ENCODE assay signal across 7 mouse cellular contexts in genomic region chr7:16990006-16990744, GRCm38 (mm10). TPM values are rescaled to one million over a fixed set of nuclear protein-coding genes. Genes with fewer than 3 reads are reported as not detected.
DNase-seq lines count a peak whose midpoint lies in the region; ATAC-seq and TF ChIP-seq lines count a peak whose summit lies in the region.

No protein-coding gene starts in this region.

- no peak for TF ChIP-seq CTCF in small intestine, adult 2 months (IDR thresholded peaks at IDR 0.05; ENCODE audit: extremely low read depth, insufficient read length, insufficient replicate concordance, low read depth, low read length)

- no peaks in the 10 kb centered on the region for H3K9me3 ChIP-seq in neural tube, embryonic 11.5 days (ENCODE audit: control insufficient read depth, low read length)
- peaks cover 6% of the 10 kb centered on the region; the same call in 1 of the 2 replicates for H3K9me3 ChIP-seq in forebrain, embryonic 10.5 days
- no peaks in the 10 kb centered on the region; the same call in 1 of the 2 replicates for H3K9me3 ChIP-seq in limb, embryonic 11.5 days (ENCODE audit: control insufficient read depth, low read length)

- H3K4me3 ChIP-seq in neural tube, embryonic 11.5 days (ENCODE audit: low read depth, low read length) = no peak overlapping the region
- H3K4me3 ChIP-seq in forebrain, embryonic 10.5 days = peak overlapping the region; percentile 19; the same call in 1 of the 2 replicates
- H3K4me3 ChIP-seq in limb, embryonic 11.5 days (ENCODE audit: low read depth, low read length) = no peak overlapping the region
- H3K4me3 ChIP-seq in small intestine, adult 2 months (ENCODE audit: low read depth, low read length) = no peak overlapping the region

- TF ChIP-seq POLR2A in small intestine, adult 2 months (IDR thresholded peaks at IDR 0.05; ENCODE audit: low read depth, low read length) = no peak

- H3K27ac ChIP-seq in neural tube, embryonic 11.5 days (ENCODE audit: low read depth, low read length) = 0 out of 2 replicates have a peak overlapping the region, but pooled peaks have one; percentile 34
- peak overlapping the region; percentile 85 for H3K27ac ChIP-seq in forebrain, embryonic 10.5 days
- H3K27ac ChIP-seq in limb, embryonic 11.5 days (replicated peaks; ENCODE audit: low read depth, low read length) = 0 out of 2 replicates have a peak overlapping the region, but pooled peaks have one; percentile 26
- H3K27ac ChIP-seq in small intestine, adult 2 months (ENCODE audit: insufficient read depth, low read depth, low read length) = 0 out of 2 replicates have a peak overlapping the region, but pooled peaks have one; percentile 40

- H3K36me3 ChIP-seq in neural tube, embryonic 11.5 days (ENCODE audit: control insufficient read depth, insufficient read depth, low read length) = no peaks in the 10 kb centered on the region
- H3K36me3 ChIP-seq in forebrain, embryonic 10.5 days (replicated peaks) = peaks cover 11% of the 10 kb centered on the region
- H3K36me3 ChIP-seq in limb, embryonic 11.5 days (ENCODE audit: control insufficient read depth, insufficient read depth, low read length) = no peaks in the 10 kb centered on the region; the same call in 1 of the 2 replicates
- no peaks in the 10 kb centered on the region for H3K36me3 ChIP-seq in small intestine, adult 2 months (ENCODE audit: control insufficient read depth, insufficient read depth, low read length)

- WGBS in neural tube, embryonic 11.5 days = 50% methylated on average over 15 of the region's 15 CpGs
- 40% methylated on average over 15 of the region's 15 CpGs for WGBS in forebrain, embryonic 10.5 days
- WGBS in limb, embryonic 11.5 days = 48% methylated on average over 15 of the region's 15 CpGs
- WGBS in small intestine, adult 2 months = 37% methylated on average over 15 of the region's 15 CpGs

- H3K9ac ChIP-seq in neural tube, embryonic 11.5 days (ENCODE audit: low read length) = no peak overlapping the region
- no peak overlapping the region for H3K9ac ChIP-seq in limb, embryonic 11.5 days (ENCODE audit: low read length)

- no peak overlapping the region for H3K4me2 ChIP-seq in neural tube, embryonic 11.5 days (ENCODE audit: low read depth)
- no peak overlapping the region for H3K4me2 ChIP-seq in limb, embryonic 11.5 days (ENCODE audit: low read depth, severe bottlenecking)

- DNase-seq in neural tube, embryonic 11.5 days (ENCODE audit: low spot score) = no peak
- DNase-seq in neural tube, embryonic 10.5 days (ENCODE audit: extremely low spot score, low spot score) = no peak
- DNase-seq in forebrain, embryonic 10.5 days (ENCODE audit: extremely low spot score, low spot score) = no peak
- no peak for DNase-seq in limb, embryonic 11.5 days (ENCODE audit: low spot score)
- DNase-seq in layer of hippocampus, adult 11-12 months (ENCODE audit: low spot score) = no peak
- DNase-seq in B cell, adult 2 months = no peak

- H3K4me1 ChIP-seq in neural tube, embryonic 11.5 days (ENCODE audit: control insufficient read depth, insufficient read depth, low read length) = peaks cover 21% of the 10 kb centered on the region
- H3K4me1 ChIP-seq in forebrain, embryonic 10.5 days = peaks cover 65% of the 10 kb centered on the region
- H3K4me1 ChIP-seq in limb, embryonic 11.5 days (ENCODE audit: control insufficient read depth, insufficient read depth, low read length) = peaks cover 21% of the 10 kb centered on the region
- H3K4me1 ChIP-seq in small intestine, adult 2 months (ENCODE audit: control insufficient read depth, insufficient read depth, insufficient read length, low read length) = no peaks in the 10 kb centered on the region

- no peaks in the 10 kb centered on the region for H3K27me3 ChIP-seq in neural tube, embryonic 11.5 days (ENCODE audit: control insufficient read depth, insufficient read depth, low read length)
- no peaks in the 10 kb centered on the region for H3K27me3 ChIP-seq in forebrain, embryonic 10.5 days (ENCODE audit: poor library complexity, severe bottlenecking)
- H3K27me3 ChIP-seq in limb, embryonic 11.5 days (ENCODE audit: control insufficient read depth, insufficient read depth, low read length) = no peaks in the 10 kb centered on the region
- H3K27me3 ChIP-seq in small intestine, adult 2 months (ENCODE audit: control insufficient read depth, insufficient read depth, low read length) = 0 out of 2 replicates have a peak, but pooled peaks cover 3% of the 10 kb centered on the region

- no peak for ATAC-seq in neural tube, embryonic 11.5 days (ENCODE audit: insufficient read depth, low FRiP score, low TSS enrichment)
- ATAC-seq in limb, embryonic 11.5 days (ENCODE audit: insufficient number of reproducible peaks, low FRiP score, low TSS enrichment, low read depth) = no peak

RNA-seq across cellular contexts. Expression of gene Ccdc8, which starts 2.3 kb away (rescaled TPM):
- 16.9 and 17.7 TPM in 2 replicates for polyA plus RNA-seq in neural tube, embryonic 11.5 days (2014; fragmentation: Nextera tagmentation; extraction: Ambion mirVana)
- polyA plus RNA-seq in forebrain, embryonic 10.5 days (2016; fragmentation: Nextera tagmentation; extraction: Ambion mirVana) = 7.8 and 8.9 TPM in 2 replicates
- 26.4 and 33.5 TPM in 2 replicates for polyA plus RNA-seq in limb, embryonic 11.5 days (2014; fragmentation: Nextera tagmentation; extraction: Ambion mirVana)
- polyA plus RNA-seq in small intestine, adult 2 months (2012; rRNA removed) = 0.74 and 0.85 TPM in 2 replicates

RNA-seq across cellular contexts. Expression of gene Gm42372, which starts 7.3 kb away (rescaled TPM):
- 1.8 and 2.0 TPM in 2 replicates for polyA plus RNA-seq in neural tube, embryonic 11.5 days (2014; fragmentation: Nextera tagmentation; extraction: Ambion mirVana)
- polyA plus RNA-seq in forebrain, embryonic 10.5 days (2016; fragmentation: Nextera tagmentation; extraction: Ambion mirVana) = 1.2 and 1.4 TPM in 2 replicates
- polyA plus RNA-seq in limb, embryonic 11.5 days (2014; fragmentation: Nextera tagmentation; extraction: Ambion mirVana) = 0.65 and 0.78 TPM in 2 replicates
- 0.05 and 0.14 TPM in 2 replicates for polyA plus RNA-seq in small intestine, adult 2 months (2012; rRNA removed)

RNA-seq across cellular contexts. Expression of gene Pnmal1, which starts 30.7 kb away (rescaled TPM):
- 15.6 and 18.0 TPM in 2 replicates for polyA plus RNA-seq in neural tube, embryonic 11.5 days (2014; fragmentation: Nextera tagmentation; extraction: Ambion mirVana)
- 7.3 and 9.3 TPM in 2 replicates for polyA plus RNA-seq in forebrain, embryonic 10.5 days (2016; fragmentation: Nextera tagmentation; extraction: Ambion mirVana)
- polyA plus RNA-seq in limb, embryonic 11.5 days (2014; fragmentation: Nextera tagmentation; extraction: Ambion mirVana) = 2.0 and 2.1 TPM in 2 replicates
- polyA plus RNA-seq in small intestine, adult 2 months (2012; rRNA removed) = 0.04 and 0.09 TPM in 2 replicates

RNA-seq across cellular contexts. Expression of gene Ppp5c, which starts 37.5 kb away (rescaled TPM):
- 120 and 128 TPM in 2 replicates for polyA plus RNA-seq in neural tube, embryonic 11.5 days (2014; fragmentation: Nextera tagmentation; extraction: Ambion mirVana)
- 149 and 150 TPM in 2 replicates for polyA plus RNA-seq in forebrain, embryonic 10.5 days (2016; fragmentation: Nextera tagmentation; extraction: Ambion mirVana)
- 134 and 140 TPM in 2 replicates for polyA plus RNA-seq in limb, embryonic 11.5 days (2014; fragmentation: Nextera tagmentation; extraction: Ambion mirVana)
- 121 and 278 TPM in 2 replicates for polyA plus RNA-seq in small intestine, adult 2 months (2012; rRNA removed)

RNA-seq across cellular contexts. Expression of gene Pnmal2, which starts 45.7 kb away (rescaled TPM):
- polyA plus RNA-seq in neural tube, embryonic 11.5 days (2014; fragmentation: Nextera tagmentation; extraction: Ambion mirVana) = 9.4 and 10.5 TPM in 2 replicates
- 4.3 and 6.8 TPM in 2 replicates for polyA plus RNA-seq in forebrain, embryonic 10.5 days (2016; fragmentation: Nextera tagmentation; extraction: Ambion mirVana)
- 4.8 TPM in 2 replicates for polyA plus RNA-seq in limb, embryonic 11.5 days (2014; fragmentation: Nextera tagmentation; extraction: Ambion mirVana)
- 1.2 and 1.4 TPM in 2 replicates for polyA plus RNA-seq in small intestine, adult 2 months (2012; rRNA removed)

Comparison
In these comparisons a context has a peak if more than half of its experiments do, and no peak if none do; other contexts are left out.
1. H3K27ac ChIP-seq: peak in every context shown above with its lines; median percentile 85 in forebrain, embryonic 10.5 days; 40 in small intestine, adult 2 months; 34 in neural tube, embryonic 11.5 days; 26 in limb, embryonic 11.5 days.